Mouse (Mus musculus): ENCODE measurements around the gene Egflam.

Egflam gene

GRCm38 (mm10) chr15:7295199-7295598 is 103.0 kb downstream of the Egflam start:
- no peak for DNase-seq (ENCODE audit: low read depth in 2 of 2, low spot score in 2 of 2)

- no peak for DNase-seq (ENCODE audit: low read depth in 2 of 2, low spot score in 2 of 2)
Measured at GRCm38 (mm10) chr15:7292854-7293253, 105.3 kb downstream of the Egflam start.

- no peak for DNase-seq (ENCODE audit: low read depth in 2 of 2, low spot score in 2 of 2)
Measured at GRCm38 (mm10) chr15:7290003-7290402, 108.2 kb downstream of the Egflam start.

- no peak for DNase-seq (ENCODE audit: low read depth in 2 of 2, low spot score in 2 of 2)
Measured at GRCm38 (mm10) chr15:7289516-7289915, 108.7 kb downstream of the Egflam start.

GRCm38 (mm10) chr15:7288841-7289424 is 109.3 kb downstream of the Egflam start:
- DNase-seq (ENCODE audit: low read depth in 2 of 2, low spot score in 2 of 2), result no peak

GRCm38 (mm10) chr15:7287911-7288310 is 110.3 kb downstream of the Egflam start:
- DNase-seq (ENCODE audit: low read depth in 2 of 2, low spot score in 2 of 2), result no peak

- no peak for DNase-seq (ENCODE audit: low read depth in 2 of 2, low spot score in 2 of 2)
Measured at GRCm38 (mm10) chr15:7281579-7281978, 116.6 kb downstream of the Egflam start.

GRCm38 (mm10) chr15:7263822-7264221 is 134.4 kb downstream of the Egflam start:
- no peak for DNase-seq (ENCODE audit: low read depth in 2 of 2, low spot score in 2 of 2)

- no peak for DNase-seq (ENCODE audit: low read depth in 2 of 2, low spot score in 2 of 2)
Measured at GRCm38 (mm10) chr15:7263339-7263738, 134.9 kb downstream of the Egflam start.

- no peak for DNase-seq (ENCODE audit: low read depth in 2 of 2, low spot score in 2 of 2)
Measured at GRCm38 (mm10) chr15:7261371-7261770, 136.8 kb downstream of the Egflam start.

GRCm38 (mm10) chr15:7256577-7256976 is 141.6 kb downstream of the Egflam start:
- DNase-seq (ENCODE audit: low read depth in 2 of 2, low spot score in 2 of 2), result no peak

- DNase-seq (ENCODE audit: low read depth in 2 of 2, low spot score in 2 of 2), result no peak
Measured at GRCm38 (mm10) chr15:7253326-7253725, 144.9 kb downstream of the Egflam start.

- DNase-seq (ENCODE audit: low read depth in 2 of 2, low spot score in 2 of 2), result no peak
Measured at GRCm38 (mm10) chr15:7252106-7252636, 146.0 kb downstream of the Egflam start.

GRCm38 (mm10) chr15:7251042-7251441 is 147.2 kb downstream of the Egflam start:
- DNase-seq (ENCODE audit: low read depth in 2 of 2, low spot score in 2 of 2), result no peak

- no peak for DNase-seq (ENCODE audit: low read depth in 2 of 2, low spot score in 2 of 2)
Measured at GRCm38 (mm10) chr15:7249216-7249615, 149.0 kb downstream of the Egflam start.

GRCm38 (mm10) chr15:7247321-7247720 is 150.9 kb downstream of the Egflam start:
- no peak for DNase-seq (ENCODE audit: low read depth in 2 of 2, low spot score in 2 of 2)

GRCm38 (mm10) chr15:7242161-7242850 is 155.9 kb downstream of the Egflam start:
- DNase-seq (ENCODE audit: low read depth in 2 of 2, low spot score in 2 of 2), result no peak

GRCm38 (mm10) chr15:7240950-7241349 is 157.2 kb downstream of the Egflam start:
- no peak for DNase-seq (ENCODE audit: low read depth in 2 of 2, low spot score in 2 of 2)

GRCm38 (mm10) chr15:7239904-7240303 is 158.3 kb downstream of the Egflam start:
- DNase-seq (ENCODE audit: low read depth in 2 of 2, low spot score in 2 of 2), result no peak

- no peak for DNase-seq (ENCODE audit: low read depth in 2 of 2, low spot score in 2 of 2)
Measured at GRCm38 (mm10) chr15:7233393-7234090, 164.7 kb downstream of the Egflam start.

- peak in 1 of 2 experiments; percentile 11 for DNase-seq (ENCODE audit: low read depth in 2 of 2, low spot score in 2 of 2)
Measured at GRCm38 (mm10) chr15:7226225-7226624, 172.0 kb downstream of the Egflam start.

- no peak for DNase-seq (ENCODE audit: low read depth in 2 of 2, low spot score in 2 of 2)
Measured at GRCm38 (mm10) chr15:7224151-7224775, 173.9 kb downstream of the Egflam start.
